In the genomic region with DNA sequence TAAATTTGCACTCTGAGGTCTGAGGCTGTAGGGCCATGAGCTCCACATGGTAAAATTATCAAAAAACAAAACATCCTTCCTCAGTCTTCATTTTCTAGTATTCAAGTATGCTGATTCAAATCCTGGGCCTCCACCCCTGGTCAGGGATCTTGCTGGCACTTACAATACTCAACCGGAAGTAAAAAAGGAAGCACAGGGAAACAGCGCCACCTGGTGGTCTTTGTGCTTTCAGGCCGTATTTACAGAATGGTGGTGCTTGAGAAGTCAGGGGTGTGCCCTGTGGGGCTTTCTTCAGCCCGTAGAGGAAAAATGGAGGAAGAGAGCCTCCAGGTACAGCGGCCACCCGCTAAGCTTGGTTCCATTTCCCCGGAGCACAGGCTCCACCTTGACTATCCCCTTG, we compare ENCODE assay signal across 8 mouse cellular contexts. TPM values are rescaled to one million over a fixed set of nuclear protein-coding genes. Genes with fewer than 3 reads are reported as not detected.
DNase-seq lines count a peak whose midpoint lies in the region; ATAC-seq and TF ChIP-seq lines count a peak whose summit lies in the region.

No protein-coding gene starts in this region.

- peak; percentile 78 for TF ChIP-seq CTCF in G1E (IDR thresholded peaks at IDR 0.05; ENCODE audit: low read depth, low read length)
- TF ChIP-seq CTCF in lung, embryonic 14.5 days (IDR thresholded peaks at IDR 0.05; ENCODE audit: low read depth), result peak; percentile 99

- no peaks in the 10 kb centered on the region for H3K9me3 ChIP-seq in G1E (replicated peaks)
- H3K9me3 ChIP-seq in lung, embryonic 14.5 days (ENCODE audit: low read depth, low read length), result no peaks in the 10 kb centered on the region

- ATAC-seq in G1E (ENCODE audit: extremely low read depth, insufficient number of reproducible peaks, low FRiP score, poor library complexity, severe bottlenecking), result peak; percentile 50; the same call in 1 of the 2 replicates
- ATAC-seq in hematopoietic stem cell, adult 5-6 weeks (replicated peaks in 1 of 2; ENCODE audit: insufficient read depth in 1 of 2, low FRiP score in 2 of 2, low TSS enrichment in 1 of 2, low read depth in 1 of 2, poor library complexity in 2 of 2, severe bottlenecking in 2 of 2), result peak; percentile 39 to 54
- no peak for ATAC-seq in lung, embryonic 14.5 days (ENCODE audit: insufficient read depth)
- peak; percentile 70 for ATAC-seq in neutrophil, adult 5-6 weeks (ENCODE audit: extremely low read depth, insufficient number of reproducible peaks, low FRiP score, poor library complexity, severe bottlenecking)

- H3K27ac ChIP-seq in lung, embryonic 14.5 days (ENCODE audit: low read depth), result no peak overlapping the region

- no peak overlapping the region; the same call in 1 of the 2 replicates for H3K4me3 ChIP-seq in G1E (ENCODE audit: low read depth, low read length)
- H3K4me3 ChIP-seq in lung, embryonic 14.5 days (ENCODE audit: low read depth, low read length), result no peak overlapping the region

- peak; percentile 71 for DNase-seq in G1E (ENCODE audit: low spot score)
- DNase-seq in cerebellum, adult 18-20 months, result peak; percentile 84 to 92
- DNase-seq in forelimb bud, embryonic 11.5 days (ENCODE audit: low read depth, low spot score), result peak; percentile 98
- peak; percentile 84 to 95 for DNase-seq in layer of hippocampus, adult 8-10 months (ENCODE audit: low spot score in 2 of 2)
- DNase-seq in lung, embryonic 14.5 days, result peak; percentile 98
- DNase-seq in testis, postnatal 14 days (ENCODE audit: low spot score), result peak; percentile 81

- peaks cover 50% of the 10 kb centered on the region for H3K4me1 ChIP-seq in G1E (ENCODE audit: insufficient read depth, low read depth, low read length)
- peaks cover 33% of the 10 kb centered on the region for H3K4me1 ChIP-seq in lung, embryonic 14.5 days (ENCODE audit: insufficient read depth)

- no peaks in the 10 kb centered on the region for H3K36me3 ChIP-seq in G1E (replicated peaks)
- no peaks in the 10 kb centered on the region for H3K36me3 ChIP-seq in lung, embryonic 14.5 days (ENCODE audit: insufficient read depth)

- peak overlapping the region; percentile 32; the same call in 1 of the 2 replicates for H3K4me2 ChIP-seq in lung, embryonic 14.5 days

- H3K27me3 ChIP-seq in G1E (ENCODE audit: insufficient read depth, low read length), result peaks cover 44% of the 10 kb centered on the region
- no peaks in the 10 kb centered on the region for H3K27me3 ChIP-seq in lung, embryonic 14.5 days (ENCODE audit: insufficient read depth, low read length)

- 3% methylated on average over 7 of the region's 7 CpGs for WGBS in lung, embryonic 14.5 days

- no peak overlapping the region for H3K9ac ChIP-seq in lung, embryonic 14.5 days

RNA-seq across cellular contexts. Expression of a gene that starts 3.3 kb away (rescaled TPM):
- not detected in 2 replicates for total RNA-seq in G1E (2014; fragmentation: Nextera tagmentation)
- total RNA-seq in G1E (2017), result not detected in 2 replicates
- polyA plus RNA-seq in G1E (2012), result not detected in 2 replicates
- 1.3 and 2.1 TPM in 2 replicates for total RNA-seq in hematopoietic stem cell, adult 5-6 weeks (2017)
- total RNA-seq in layer of hippocampus, adult 8-10 months (2022), result 1 to 10 TPM in 2 of 4 experiments, under 1 TPM in 2; 0.35 to 9.3 (median 4.4) TPM
- polyA plus RNA-seq in lung, embryonic 14.5 days (2014; fragmentation: Nextera tagmentation; extraction: Ambion mirVana), result 0.61 TPM in 1 of 2 replicates, not detected in the other
- 0.49 TPM in 1 of 2 replicates, not detected in the other for total RNA-seq in neutrophil, adult 5-6 weeks (2017)

RNA-seq across cellular contexts. Expression of a gene that starts 32.8 kb away (rescaled TPM):
- 74.3 and 92.9 TPM in 2 replicates for total RNA-seq in G1E (2014; fragmentation: Nextera tagmentation)
- 2.0 TPM in 2 replicates for total RNA-seq in G1E (2017)
- polyA plus RNA-seq in G1E (2012), result 483 and 546 TPM in 2 replicates
- 2.7 and 3.9 TPM in 2 replicates for total RNA-seq in hematopoietic stem cell, adult 5-6 weeks (2017)
- total RNA-seq in layer of hippocampus, adult 8-10 months (2022), result 10 to 100 TPM; 37.9 to 55.5 (median 47.0) TPM
- polyA plus RNA-seq in lung, embryonic 14.5 days (2014; fragmentation: Nextera tagmentation; extraction: Ambion mirVana), result 11.8 and 12.0 TPM in 2 replicates
- 1.9 and 3.1 TPM in 2 replicates for total RNA-seq in neutrophil, adult 5-6 weeks (2017)

RNA-seq across cellular contexts. Expression of a gene that starts 34.6 kb away (rescaled TPM):
- total RNA-seq in G1E (2014; fragmentation: Nextera tagmentation) (494 and 507 TPM in 2 replicates), G1E (2017) (182 and 184 TPM in 2 replicates)
- polyA plus RNA-seq in G1E (2012), result 72.4 and 97.2 TPM in 2 replicates
- 59.5 and 76.0 TPM in 2 replicates for total RNA-seq in hematopoietic stem cell, adult 5-6 weeks (2017)
- total RNA-seq in layer of hippocampus, adult 8-10 months (2022), result 100 to 1,000 TPM in 1 of 4 experiments, 10 to 100 TPM in 3; 90.6 to 100 (median 94.2) TPM
- 304 and 306 TPM in 2 replicates for polyA plus RNA-seq in lung, embryonic 14.5 days (2014; fragmentation: Nextera tagmentation; extraction: Ambion mirVana)
- total RNA-seq in neutrophil, adult 5-6 weeks (2017), result 47.4 and 48.1 TPM in 2 replicates

RNA-seq across cellular contexts. Expression of a gene that starts 48.9 kb away (rescaled TPM):
- total RNA-seq in G1E (2014; fragmentation: Nextera tagmentation) (254 and 313 TPM in 2 replicates), G1E (2017) (177 TPM in 2 replicates)
- 151 and 155 TPM in 2 replicates for polyA plus RNA-seq in G1E (2012)
- total RNA-seq in hematopoietic stem cell, adult 5-6 weeks (2017), result 198 and 245 TPM in 2 replicates
- total RNA-seq in layer of hippocampus, adult 8-10 months (2022), result not detected
- polyA plus RNA-seq in lung, embryonic 14.5 days (2014; fragmentation: Nextera tagmentation; extraction: Ambion mirVana), result 3.9 TPM in 2 replicates
- total RNA-seq in neutrophil, adult 5-6 weeks (2017), result 195 and 199 TPM in 2 replicates

RNA-seq across cellular contexts. Expression of a gene that starts 59.4 kb away (rescaled TPM):
- total RNA-seq in G1E (2014; fragmentation: Nextera tagmentation), result not detected in 2 replicates
- 0.11 and 0.17 TPM in 2 replicates for total RNA-seq in G1E (2017)
- polyA plus RNA-seq in G1E (2012), result 0.62 and 0.75 TPM in 2 replicates
- 10.3 and 11.7 TPM in 2 replicates for total RNA-seq in hematopoietic stem cell, adult 5-6 weeks (2017)
- total RNA-seq in layer of hippocampus, adult 8-10 months (2022), result 1 to 10 TPM; 1.8 to 4.8 (median 2.9) TPM
- 46.7 and 47.7 TPM in 2 replicates for polyA plus RNA-seq in lung, embryonic 14.5 days (2014; fragmentation: Nextera tagmentation; extraction: Ambion mirVana)
- total RNA-seq in neutrophil, adult 5-6 weeks (2017), result 11.8 and 15.2 TPM in 2 replicates
